Comparison of ENCODE assay signal across 10 mouse cellular contexts in genomic region chr2:106972851-106973250, GRCm38 (mm10). TPM values are rescaled to one million over a fixed set of nuclear protein-coding genes. Genes with fewer than 3 reads are reported as not detected.
A peak's percentile ranks its signal among the peaks of the same experiment; 100 is the strongest.
DNase-seq lines count a peak whose midpoint lies in the region; ATAC-seq lines count a peak whose summit lies in the region.
"Had no signal": no experiment of that assay in that cellular context is flagged by ENCODE, and none has a peak within 500 bp of the region (broad histone marks: within the 10 kb centered on the region; RNA-seq: fewer than 3 reads in every experiment).

No protein-coding gene starts in this region.

- H3K4me1 ChIP-seq in megakaryocyte, embryonic 14.5 days, result peaks cover 36% of the 10 kb centered on the region
- H3K4me1 ChIP-seq in limb, embryonic 10.5 days, result peaks cover 7% of the 10 kb centered on the region; the same call in 1 of the 2 replicates
- H3K4me1 ChIP-seq in neural tube, embryonic 13.5 days (replicated peaks), result peaks cover 16% of the 10 kb centered on the region

- 96% methylated on average over 6 of the region's 6 CpGs for WGBS in limb, embryonic 10.5 days
- 96% methylated on average over 6 of the region's 6 CpGs for WGBS in neural tube, embryonic 13.5 days

- H3K9me3 ChIP-seq in megakaryocyte, embryonic 14.5 days, result no peaks in the 10 kb centered on the region
- no peaks in the 10 kb centered on the region for H3K9me3 ChIP-seq in limb, embryonic 10.5 days (replicated peaks)
- H3K9me3 ChIP-seq in neural tube, embryonic 13.5 days, result no peaks in the 10 kb centered on the region

- ATAC-seq in megakaryocyte, adult 5-6 weeks (ENCODE audit: poor library complexity, severe bottlenecking), result no peak
- ATAC-seq in neural tube, embryonic 13.5 days (ENCODE audit: low read depth), result no peak
- ATAC-seq: CD4-positive, CD25-positive, alpha-beta regulatory T cell, adult 4 months had no signal

- no peak overlapping the region for H3K9ac ChIP-seq in neural tube, embryonic 13.5 days

- H3K4me3 ChIP-seq in megakaryocyte, embryonic 14.5 days (replicated peaks), result peak overlapping the region; percentile 99
- H3K4me3 ChIP-seq in limb, embryonic 10.5 days, result peak overlapping the region; percentile 90; the same call in 1 of the 2 replicates
- H3K4me3 ChIP-seq in neural tube, embryonic 13.5 days, result peak overlapping the region; percentile 74; the same call in 1 of the 2 replicates

- DNase-seq in heart, adult 11 months, result peak; percentile 68
- DNase-seq in heart, adult 8-10 months (ENCODE audit: low spot score), result no peak
- no peak for DNase-seq in limb, embryonic 10.5 days (ENCODE audit: low spot score)
- DNase-seq in cerebellum, postnatal 25 days, result no peak
- DNase-seq in spleen, adult 18-20 months, result no peak
- DNase-seq: gastrocnemius, postnatal 25 days had no signal

- H3K27me3 ChIP-seq in megakaryocyte, embryonic 14.5 days (replicated peaks), result no peaks in the 10 kb centered on the region
- no peaks in the 10 kb centered on the region for H3K27me3 ChIP-seq in limb, embryonic 10.5 days (ENCODE audit: low read depth, poor library complexity, severe bottlenecking)
- H3K27me3 ChIP-seq in neural tube, embryonic 13.5 days, result no peaks in the 10 kb centered on the region

- peak overlapping the region; percentile 56 for H3K4me2 ChIP-seq in neural tube, embryonic 13.5 days

- peaks cover 27% of the 10 kb centered on the region for H3K36me3 ChIP-seq in megakaryocyte, embryonic 14.5 days (replicated peaks; ENCODE audit: low read length)
- peaks cover 26% of the 10 kb centered on the region for H3K36me3 ChIP-seq in limb, embryonic 10.5 days
- peaks cover 14% of the 10 kb centered on the region; the same call in 1 of the 2 replicates for H3K36me3 ChIP-seq in neural tube, embryonic 13.5 days

- H3K27ac ChIP-seq in limb, embryonic 10.5 days, result no peak overlapping the region
- H3K27ac ChIP-seq in neural tube, embryonic 13.5 days (replicated peaks), result no peak overlapping the region

RNA-seq across cellular contexts. Expression of gene Arl14ep, which starts 1.4 kb away (rescaled TPM):
- 10 to 100 TPM in 3 of 4 experiments, 1 to 10 TPM in 1; 9.4 to 11.8 (median 10.2) TPM for total RNA-seq in heart, adult 8-10 months (2022)
- polyA plus RNA-seq in megakaryocyte, embryonic 14.5 days (2012; ENCODE audit: insufficient read depth, low replicate concordance), result 1.5 TPM in 1 of 2 replicates, not detected in the other
- total RNA-seq in megakaryocyte, adult 5-6 weeks (2015), result 24.5 and 31.4 TPM in 2 replicates
- 25.9 and 26.3 TPM in 2 replicates for total RNA-seq in megakaryocyte, adult 5-6 weeks (2017)
- 49.4 and 58.7 TPM in 2 replicates for polyA plus RNA-seq in limb, embryonic 10.5 days (2016; fragmentation: Nextera tagmentation; extraction: Ambion mirVana)
- 40.1 and 40.2 TPM in 2 replicates for polyA plus RNA-seq in neural tube, embryonic 13.5 days (2015; fragmentation: Nextera tagmentation; extraction: Ambion mirVana)

Comparison
In these comparisons a context has a peak if more than half of its experiments do, and no peak if none do; other contexts are left out.
1. RNA of gene Arl14ep, which starts 1.4 kb away (polyA plus RNA-seq): 49.4 to 58.7 TPM in limb, embryonic 10.5 days and 40.1 to 40.2 TPM in neural tube, embryonic 13.5 days; 1.5 TPM in megakaryocyte, embryonic 14.5 days; every median in the first group is over 10 times any median in the second.
2. Peak in every context shown above with its lines, with median percentiles within 50 percentile points of each other: H3K4me3 ChIP-seq.